Mouse (Mus musculus) embryonic fibroblast, embryonic 13.5 days (primary cell): ENCODE results near the gene Ptpn13.

Experiments
- CTCF ChIP-seq: IDR thresholded peaks from 2 replicates; pipeline ENCODE4 v1.5.1; 2011; ENCODE audit warnings: mild to moderate bottlenecking, control low read depth, low read length, moderate library complexity, borderline replicate concordance; ENCODE audit not compliant: insufficient read depth
- POLR2A ChIP-seq: IDR thresholded peaks from 2 replicates; pipeline ENCODE4 v1.6.1; 2011; ENCODE audit warnings: low read depth, mild to moderate bottlenecking, control low read depth, low read length, moderate library complexity

DNA sequence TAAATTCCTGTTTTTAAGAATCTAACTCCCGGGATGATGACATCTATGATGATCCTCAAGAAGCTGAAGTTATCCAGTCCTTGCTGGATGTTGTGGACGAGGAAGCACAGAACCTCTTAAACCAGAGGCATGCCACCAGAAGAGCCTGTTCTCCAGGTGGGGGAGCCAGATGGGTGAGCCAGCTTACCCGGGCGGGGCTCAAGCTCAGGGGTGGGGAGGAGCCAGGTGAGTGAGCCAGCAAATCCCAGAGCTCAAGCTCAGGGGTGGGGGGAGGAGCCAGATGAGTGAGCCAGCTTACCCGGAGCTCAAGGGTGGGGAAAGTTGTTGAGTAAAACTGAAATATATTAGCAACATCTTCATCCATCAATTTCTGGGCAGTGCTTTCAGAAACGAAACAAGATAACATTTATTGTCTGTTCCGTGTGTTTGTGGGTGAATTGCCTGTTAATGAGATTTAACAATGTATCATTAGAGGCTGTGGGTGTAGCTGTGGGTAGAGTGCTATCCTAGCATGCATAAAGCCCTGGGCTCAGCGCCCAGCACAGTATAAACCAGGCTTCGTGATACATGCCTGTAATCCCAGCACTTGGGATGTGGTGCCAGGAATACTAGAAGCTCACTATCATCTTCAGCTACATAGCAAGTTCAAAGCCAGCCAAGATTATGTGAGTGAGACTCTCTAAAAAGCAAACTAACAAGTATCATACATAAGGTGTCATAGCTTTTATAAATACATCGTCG lies 154.9 kb downstream of the Ptpn13 start:
- no peak for TF ChIP-seq CTCF
- no peak for TF ChIP-seq POLR2A
